Mouse (Mus musculus): ENCODE results near the gene Tmed10. TPM values are rescaled to one million over a fixed set of nuclear protein-coding genes. Genes with fewer than 3 reads are reported as not detected.
A peak's percentile ranks its signal among the peaks of the same experiment; 100 is the strongest.

The Tmed10 gene
- total RNA-seq, 2 experiments from 2014 or later, result 153 to 164 TPM

DNA sequence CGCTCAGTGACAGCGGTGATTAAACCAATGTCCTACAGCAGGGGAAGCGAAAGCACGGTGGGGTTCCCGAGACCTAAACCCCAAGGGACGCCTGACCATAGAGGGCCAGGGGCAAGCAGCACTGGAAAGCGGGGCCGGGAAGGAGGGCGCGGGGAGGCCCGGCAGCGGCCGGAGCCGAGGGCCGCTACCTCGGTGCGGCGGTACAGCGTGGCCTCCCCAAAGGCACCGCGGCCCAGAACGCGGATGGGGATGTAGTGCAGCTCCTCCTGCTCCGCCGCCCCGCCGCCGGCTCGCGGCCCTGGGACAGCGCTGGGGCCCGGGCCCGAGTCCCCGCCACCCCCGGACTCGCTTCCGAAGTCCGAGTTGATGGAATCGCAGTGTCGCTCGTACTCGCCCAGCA, 35.8 kb downstream of the Tmed10 start:
- intact Hi-C loops (cut with DNase I), result no loop called here
- DNase-seq, result no peak

DNA sequence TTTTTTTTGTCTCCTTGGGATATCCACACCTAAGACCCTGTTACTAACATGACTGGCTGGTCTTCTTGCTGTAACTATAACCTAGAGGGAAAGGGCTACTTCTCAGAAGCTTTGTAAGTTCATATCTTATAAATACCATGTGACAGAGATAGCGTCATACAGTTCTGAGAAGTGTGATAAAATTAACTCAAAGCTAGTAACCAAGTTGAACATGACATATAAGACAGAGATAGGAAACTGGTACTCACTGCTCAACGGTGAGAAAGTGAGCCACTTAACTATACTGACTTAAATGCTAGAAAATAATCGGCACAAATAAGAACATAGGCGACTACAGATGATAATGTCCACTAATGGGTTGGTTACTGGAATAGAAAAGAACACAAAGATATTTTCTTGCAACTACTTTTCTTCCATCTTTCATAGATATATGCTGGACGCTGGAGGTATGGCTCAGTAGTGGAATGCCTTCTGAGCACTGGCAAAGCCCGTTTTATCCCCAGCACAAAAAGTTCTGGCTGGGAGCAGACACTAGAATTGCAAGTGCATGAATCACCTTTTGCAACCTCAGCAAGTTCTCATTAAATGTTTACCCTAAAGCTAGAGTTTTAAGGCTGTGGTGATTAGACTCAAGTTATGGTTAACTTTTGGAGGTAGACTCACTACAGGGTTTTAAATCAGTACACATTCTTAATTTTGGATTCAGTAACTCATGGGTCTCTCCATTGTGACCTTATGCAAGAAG, 36.9 kb downstream of the Tmed10 start:
- intact Hi-C loops (cut with DNase I), result no loop called here
- no peak for DNase-seq

DNA sequence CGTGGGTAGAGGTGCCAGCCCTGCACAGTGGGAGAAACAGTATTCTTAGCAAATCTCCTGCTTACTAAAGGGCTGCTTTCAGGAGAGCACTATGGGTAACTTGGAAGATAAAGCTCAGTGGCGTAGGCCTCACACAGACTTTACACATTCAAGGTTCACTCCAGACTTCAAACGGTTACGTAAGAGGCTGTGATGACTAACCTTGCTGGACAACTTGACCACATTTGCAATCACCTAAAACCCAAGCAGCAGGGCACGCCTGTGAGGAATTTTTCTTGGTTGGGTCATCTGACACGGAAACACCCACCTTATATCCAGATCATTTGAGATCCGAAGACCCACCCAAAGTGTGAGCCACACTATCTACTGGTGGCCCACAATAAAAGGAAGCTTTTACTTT, 44.5 kb downstream of the Tmed10 start:
- no peak for DNase-seq
- intact Hi-C loops (cut with DNase I), result no loop called here

DNA sequence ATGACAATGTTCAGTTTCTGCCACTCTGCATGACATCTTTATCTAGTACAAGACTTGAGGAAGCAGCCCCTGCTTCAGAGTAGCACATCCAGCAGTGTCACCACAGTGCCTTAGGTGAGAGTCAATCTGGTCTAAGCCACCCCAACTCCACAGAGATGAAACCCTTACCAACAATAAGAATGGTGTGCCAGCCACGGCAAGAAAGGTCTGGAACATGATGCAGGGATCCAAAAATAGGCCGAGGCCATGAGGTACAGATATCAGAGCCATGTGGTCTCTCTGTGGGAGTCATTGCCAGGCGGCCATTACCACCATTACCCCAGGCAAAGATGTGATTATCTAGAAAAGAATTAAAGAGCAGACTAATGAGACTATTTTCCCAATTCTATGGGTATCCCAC, 66.0 kb downstream of the Tmed10 start:
- DNase-seq, result no peak
- intact Hi-C loops (cut with DNase I), result no loop called here

DNA sequence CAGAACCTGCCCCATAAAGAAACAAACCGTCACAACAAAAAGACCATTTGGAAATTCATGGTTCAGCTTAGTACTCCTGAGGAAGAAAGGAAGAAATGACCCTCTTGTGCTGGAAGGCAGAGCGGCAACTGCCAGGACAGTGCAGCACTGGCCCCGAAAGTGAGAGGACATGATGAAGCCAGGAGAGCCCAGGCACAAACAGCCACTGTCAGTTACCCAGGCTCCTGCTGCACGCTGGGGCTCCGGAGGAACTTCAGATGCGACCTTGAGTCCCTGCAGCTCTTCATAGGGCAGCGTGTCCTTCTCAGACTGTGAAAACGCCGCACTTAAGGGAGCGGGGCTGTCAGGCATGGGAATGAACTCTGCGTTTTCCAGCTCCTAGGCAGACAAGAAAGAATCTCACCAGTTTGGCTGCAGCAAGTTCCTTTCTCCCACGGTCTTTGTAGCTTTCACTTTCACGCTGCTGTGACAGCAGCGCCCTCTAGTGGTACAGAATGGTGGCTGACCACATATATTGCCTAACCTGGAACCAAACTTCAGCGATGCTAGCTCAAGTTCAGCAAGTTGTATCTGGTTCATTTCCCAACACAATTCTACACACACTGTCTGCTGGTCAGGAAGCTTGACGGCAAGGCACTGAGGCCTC, 69.3 kb downstream of the Tmed10 start:
- DNase-seq, result peak; percentile 81
- intact Hi-C loops (cut with DNase I), result loop anchor here (1.0 kb wide), 1 partner anchor 162 kb away; no protein-coding TSS in a partner anchor

DNA sequence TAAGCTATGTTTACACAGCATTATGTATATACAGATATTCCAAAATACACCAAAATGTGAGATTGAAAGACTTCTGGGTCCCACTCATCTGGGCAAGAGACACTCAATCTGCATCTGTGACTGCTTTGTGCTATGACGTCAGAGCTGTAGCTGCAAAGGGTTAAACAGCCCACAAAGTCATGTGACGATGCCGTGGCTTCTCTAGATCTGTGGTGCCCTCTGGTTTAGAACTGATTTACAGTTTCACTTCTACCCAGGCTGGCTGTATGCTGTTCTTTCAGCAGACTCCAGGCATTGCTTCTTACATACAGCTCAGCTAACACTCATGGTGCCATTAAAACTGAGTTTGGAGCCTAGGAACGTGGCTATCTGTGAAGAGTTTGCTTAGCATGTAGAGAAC, 69.9 kb downstream of the Tmed10 start:
- no peak for DNase-seq
- intact Hi-C loops (cut with DNase I), result loop anchor here (1.0 kb wide), 1 partner anchor 161 kb away; no protein-coding TSS in a partner anchor

DNA sequence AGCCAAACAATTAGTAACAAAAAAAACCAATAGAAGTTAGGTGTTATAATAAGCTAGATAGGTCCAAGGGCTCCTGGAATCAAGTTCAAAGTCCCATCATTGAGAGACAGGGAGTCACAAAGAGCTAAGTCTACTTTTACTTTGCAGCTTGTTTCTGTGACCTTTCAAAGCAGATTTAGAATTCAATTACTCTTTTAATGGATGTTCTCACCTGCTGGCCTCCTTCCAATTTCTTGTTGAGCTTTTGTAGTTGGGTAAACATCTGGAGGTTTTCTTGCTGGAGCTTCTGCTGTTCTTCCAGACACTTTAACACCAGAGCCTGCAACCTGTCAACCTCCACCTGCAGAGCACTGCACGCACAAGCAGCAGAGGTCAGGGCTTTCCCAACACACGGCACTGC, 71.4 kb downstream of the Tmed10 start:
- intact Hi-C loops (cut with DNase I), result no loop called here
- DNase-seq, result no peak

DNA sequence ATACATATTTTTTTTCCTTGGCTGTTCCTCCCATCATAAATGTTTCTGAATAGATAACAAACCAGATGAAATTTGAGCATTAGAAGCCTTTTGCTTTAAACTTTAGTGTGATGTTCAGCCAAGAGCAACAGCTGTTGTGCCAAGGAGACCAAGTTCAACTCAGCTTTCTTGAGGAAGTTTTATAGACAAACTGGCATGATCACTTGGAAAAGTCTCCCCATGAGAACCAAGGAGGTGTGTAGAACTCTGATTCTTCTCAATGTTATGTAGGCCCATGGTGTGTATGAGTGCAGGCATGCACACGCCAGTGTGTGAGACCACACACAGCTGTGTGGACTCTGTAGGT, 75.8 kb downstream of the Tmed10 start:
- intact Hi-C loops (cut with DNase I), result no loop called here
- DNase-seq, result no peak

DNA sequence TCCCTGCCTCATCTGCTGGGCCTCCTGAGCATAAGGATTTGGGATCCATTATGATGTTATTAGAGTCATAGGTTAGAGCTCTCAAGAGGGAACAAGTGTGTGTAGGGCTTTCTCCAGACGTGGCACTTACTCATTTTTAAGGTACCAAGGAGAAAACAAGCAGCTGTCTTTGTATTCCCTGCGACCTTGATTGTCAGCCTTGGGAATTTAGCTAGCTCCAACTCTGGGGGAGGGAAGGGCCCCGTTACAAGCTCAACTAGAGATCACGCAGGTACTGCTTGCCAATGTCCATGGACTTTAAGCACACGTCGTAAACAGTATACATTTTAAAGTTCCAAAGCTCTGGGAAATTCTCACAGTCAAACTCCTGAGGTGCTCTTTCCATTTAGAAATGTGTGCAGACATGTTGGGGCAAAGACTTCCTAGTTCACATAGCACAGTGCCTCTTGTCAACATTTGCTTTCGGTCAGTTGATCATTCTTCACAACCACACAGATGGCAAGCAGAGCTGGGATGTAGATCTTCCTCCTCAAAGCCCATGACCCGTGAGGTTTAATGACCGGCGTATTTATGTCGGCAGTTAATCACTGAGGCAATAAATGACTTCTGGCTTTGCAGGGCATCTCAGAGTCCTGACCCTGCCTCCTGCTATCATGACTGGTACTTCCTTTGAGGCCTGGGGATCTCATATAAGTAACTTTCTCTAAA, 76.4 kb downstream of the Tmed10 start:
- DNase-seq, result no peak
- intact Hi-C loops (cut with DNase I), result no loop called here

DNA sequence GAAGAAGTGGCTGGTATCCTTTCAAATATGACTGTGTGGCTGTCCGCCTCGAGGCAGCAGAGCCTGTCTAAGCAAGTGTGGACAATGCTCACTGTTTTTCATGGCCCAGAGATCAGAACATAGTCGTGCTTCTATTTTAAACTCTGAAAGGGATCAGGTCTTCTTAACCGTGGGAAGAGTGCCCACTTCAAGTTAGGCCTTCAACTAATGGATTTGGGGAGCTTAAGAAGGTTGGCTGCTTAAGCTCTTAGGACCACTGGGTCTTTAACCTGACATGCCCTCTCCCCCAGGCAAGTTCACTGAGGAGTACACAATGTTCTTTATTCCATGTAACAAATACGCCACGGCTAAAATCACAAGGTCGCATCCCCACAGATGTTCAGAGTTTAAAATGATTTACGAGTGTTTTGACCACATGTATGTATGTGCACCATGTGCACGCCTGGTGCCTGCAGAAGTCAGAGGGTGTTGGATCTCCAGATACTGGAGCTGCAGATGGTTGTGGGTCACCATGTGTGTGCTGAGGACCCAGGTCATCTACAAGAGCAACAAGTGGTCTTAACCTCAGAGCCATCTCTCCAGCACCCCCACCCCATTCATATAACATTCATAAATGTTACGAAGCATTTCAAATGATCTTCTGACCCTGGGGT, 77.2 kb downstream of the Tmed10 start:
- intact Hi-C loops (cut with DNase I), result no loop called here
- no peak for DNase-seq

DNA sequence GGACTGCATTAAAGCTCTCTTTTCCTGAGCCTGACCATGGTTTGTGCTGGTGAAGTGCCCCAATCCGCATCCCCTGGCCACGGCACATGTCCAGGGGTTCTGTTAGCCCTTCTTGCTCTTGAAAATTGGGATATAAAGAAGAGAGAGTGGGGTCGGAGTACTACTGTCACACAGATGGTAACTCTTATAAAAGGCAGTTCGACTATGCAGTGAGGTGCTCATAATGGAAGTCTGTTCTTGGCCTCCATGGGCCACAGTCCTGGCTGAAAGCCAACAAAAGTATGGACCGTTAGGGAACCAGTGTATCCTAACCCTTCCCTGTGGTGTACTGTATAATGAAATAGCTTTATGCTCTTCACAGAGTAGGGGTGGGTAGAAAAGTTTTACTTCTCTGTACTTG, 77.7 kb downstream of the Tmed10 start:
- no peak for DNase-seq
- intact Hi-C loops (cut with DNase I), result no loop called here

DNA sequence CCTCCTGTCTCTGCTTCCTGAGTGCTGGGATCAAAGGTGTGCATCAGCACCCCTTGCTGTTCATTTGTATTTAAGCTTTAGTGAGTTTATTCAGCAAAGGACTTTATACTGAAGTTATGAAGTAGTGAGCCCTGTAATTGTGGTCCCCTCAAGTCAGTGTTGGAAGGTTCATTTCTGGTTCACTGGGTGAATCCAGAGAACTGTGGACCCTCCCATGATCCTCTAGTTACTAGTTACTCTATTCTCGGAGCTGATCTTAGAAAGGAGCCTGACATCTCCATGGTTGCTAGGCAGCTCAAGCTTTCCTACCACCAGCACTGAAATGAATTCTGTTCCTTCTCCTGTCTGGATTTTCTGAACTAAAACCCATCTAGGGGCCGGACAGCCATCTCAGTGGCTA, 79.1 kb downstream of the Tmed10 start:
- intact Hi-C loops (cut with DNase I), result no loop called here
- DNase-seq, result no peak

DNA sequence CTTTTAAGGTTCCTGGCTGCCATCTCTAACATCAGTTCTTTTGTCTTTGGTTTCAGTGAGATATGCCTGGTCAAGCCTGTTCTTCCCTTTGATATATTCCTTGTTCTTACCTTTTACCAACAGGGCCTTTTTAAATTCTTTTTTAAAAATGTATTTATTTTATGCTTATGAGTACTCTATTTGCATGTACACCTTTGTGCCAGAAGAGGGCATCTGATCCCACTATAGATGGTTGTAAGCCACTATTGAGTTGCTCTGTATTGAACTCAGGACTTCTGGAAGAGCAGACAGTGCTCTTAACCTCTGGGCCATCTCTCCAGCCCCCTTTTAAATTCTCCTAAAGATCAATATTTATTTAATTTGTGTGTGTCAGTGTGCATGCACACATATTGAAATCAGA, 81.7 kb downstream of the Tmed10 start:
- intact Hi-C loops (cut with DNase I), result no loop called here
- DNase-seq, result no peak

DNA sequence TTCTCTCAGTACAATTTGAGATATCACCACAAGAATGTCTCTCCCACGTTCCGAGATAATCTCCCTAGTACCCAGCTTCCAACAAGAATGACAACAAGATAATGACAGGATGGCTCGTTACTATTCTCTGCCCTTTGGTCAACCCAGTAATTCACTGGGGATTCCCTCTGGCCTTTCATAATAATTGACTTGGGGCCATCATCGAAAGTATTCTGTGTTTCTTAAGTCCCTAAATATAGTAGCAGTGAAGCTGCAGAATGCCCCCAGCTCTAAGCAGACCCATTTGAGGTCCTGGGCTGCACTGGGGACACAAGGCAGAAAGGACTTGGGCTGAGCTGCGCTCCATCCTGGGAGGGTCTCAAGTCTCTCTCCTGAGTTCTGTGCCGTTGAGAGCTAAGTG, 82.4 kb downstream of the Tmed10 start:
- intact Hi-C loops (cut with DNase I), result no loop called here

DNA sequence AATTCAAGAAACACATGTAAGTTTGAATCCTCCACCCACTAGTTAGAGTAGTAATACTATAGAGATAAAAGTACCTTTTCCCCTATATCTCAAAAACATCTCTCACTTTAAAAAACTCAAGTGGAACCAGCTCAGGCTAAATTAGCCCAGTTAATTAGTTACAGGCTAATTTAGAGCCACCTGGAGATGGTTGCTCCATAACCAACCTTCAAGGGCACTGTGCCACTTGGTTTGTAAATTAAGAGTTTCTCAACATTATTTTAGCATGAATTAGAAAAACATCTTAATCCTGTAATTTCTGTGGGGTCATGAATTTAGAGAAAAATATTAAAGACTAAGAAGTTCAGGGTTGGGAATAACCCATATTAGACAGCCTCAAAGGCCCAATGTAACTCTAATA, 83.1 kb downstream of the Tmed10 start:
- DNase-seq, result no peak
- intact Hi-C loops (cut with DNase I), result no loop called here

More for the DNA sequence above, 82.4 kb downstream of the Tmed10 start:
- DNase-seq, result no peak

DNA sequence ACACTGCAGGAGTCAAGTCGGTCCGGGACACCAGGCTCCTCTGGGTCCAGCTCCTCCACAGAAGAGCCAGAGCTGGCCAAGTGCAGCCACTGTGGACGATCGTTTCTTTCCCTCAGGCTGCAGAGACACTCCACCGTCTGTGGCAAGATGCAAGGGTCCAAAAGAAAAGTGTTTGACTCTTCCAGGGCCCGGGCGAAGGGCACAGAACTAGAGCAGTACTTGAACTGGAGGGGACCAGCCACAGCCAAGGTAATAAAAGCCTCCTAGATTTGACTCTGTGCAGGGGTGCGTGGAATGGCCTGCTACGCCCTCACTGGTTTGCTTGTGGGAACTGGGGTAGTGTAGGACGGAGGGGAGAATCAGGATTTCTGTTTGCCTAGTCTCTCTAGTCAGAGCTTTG, 84.0 kb downstream of the Tmed10 start:
- DNase-seq, result no peak
- intact Hi-C loops (cut with DNase I), result no loop called here

Other genes with a start within 250 kb of the Tmed10 start
- gene Rps6kl1, start 223.6 kb downstream of the Tmed10 start, total RNA-seq (2021), result 10 to 100 TPM; 41.2 to 44.1 TPM
- gene Pgf, start 197.1 kb downstream of the Tmed10 start, total RNA-seq (2021), result 1 to 10 TPM; 5.1 to 6.4 TPM
- gene Eif2b2, start 155.4 kb downstream of the Tmed10 start, total RNA-seq (2021), result 10 to 100 TPM; 63.5 to 67.2 TPM
- 10 to 100 TPM; 14.4 to 14.6 TPM for gene Mlh3, start 104.2 kb downstream of the Tmed10 start, total RNA-seq (2021)
- gene Acyp1, start 86.4 kb downstream of the Tmed10 start, total RNA-seq (2021), result 10 to 100 TPM; 15.3 to 15.8 TPM
- gene Zc2hc1c, start 86.3 kb downstream of the Tmed10 start, total RNA-seq (2021), result under 1 TPM; 0.52 to 0.58 TPM
- 10 to 100 TPM; 28.9 to 32.0 TPM for gene Nek9, start 35.5 kb downstream of the Tmed10 start, total RNA-seq (2021)
- 1 to 10 TPM; 6.3 to 8.1 TPM for gene Fos, start 99.0 kb upstream of the Tmed10 start, total RNA-seq (2021)
- 10 to 100 TPM; 16.4 to 19.1 TPM for gene Jdp2, start 224.2 kb upstream of the Tmed10 start, total RNA-seq (2021)

Measured in left cerebral cortex, postnatal 4 days (tissue).